Mouse (Mus musculus) neural tube, embryonic 15.5 days (tissue): ENCODE measurements around the gene Bmi1. TPM values are rescaled to one million over a fixed set of nuclear protein-coding genes. Genes with fewer than 3 reads are reported as not detected.

ENCODE experiments used
- ATAC-seq: fragments of 200-750 bp; cut with Nextera tagmentation; 2 replicates; pipeline ENCODE4 v1.8.0; 2017; ENCODE audit warnings: mild to moderate bottlenecking, moderate TSS enrichment, moderate library complexity; ENCODE audit not compliant: low FRiP score
- H3K27ac ChIP-seq: fragments of 300-500 bp; sonication (generic); replicated peaks from 2 replicates; pipeline ENCODE4 v1.5.1; 2015; ENCODE audit warnings: mild to moderate bottlenecking, inconsistent platforms
- H3K27me3 ChIP-seq: fragments of 300-500 bp; sonication (generic); replicated peaks from 2 replicates; pipeline ENCODE4 v1.6.1; 2015; ENCODE audit warnings: inconsistent platforms
- H3K36me3 ChIP-seq: fragments of 300-500 bp; sonication (generic); 2 replicates; pipeline ENCODE4 v1.6.1; 2015; ENCODE audit warnings: inconsistent platforms
- H3K4me1 ChIP-seq: fragments of 300-500 bp; sonication (generic); 2 replicates; pipeline ENCODE4 v1.6.1; 2015; ENCODE audit warnings: inconsistent platforms
- H3K4me2 ChIP-seq: fragments of 300-500 bp; sonication (generic); 2 replicates; pipeline ENCODE4 v1.6.1; 2015; ENCODE audit warnings: inconsistent platforms, mild to moderate bottlenecking, moderate library complexity
- H3K4me3 ChIP-seq: fragments of 300-500 bp; sonication (generic); replicated peaks from 2 replicates; pipeline ENCODE4 v1.5.1; 2015; ENCODE audit warnings: mild to moderate bottlenecking, inconsistent platforms
- H3K9ac ChIP-seq: fragments of 300-500 bp; sonication (generic); replicated peaks from 2 replicates; pipeline ENCODE4 v1.6.1; 2015; ENCODE audit warnings: mild to moderate bottlenecking, inconsistent platforms
- H3K9me3 ChIP-seq: fragments of 300-500 bp; sonication (generic); replicated peaks from 2 replicates; pipeline ENCODE4 v1.6.1; 2016; ENCODE audit warnings: inconsistent platforms
- WGBS: fragments of 180-500 bp; shearing (Covaris S2); methylation state at CpG from one replicate; pipeline ENCODE4 v1.1.7; 2015; ENCODE audit warnings: mixed read lengths; 5-methylcytosine and 5-hydroxymethylcytosine counted together
- polyA plus RNA-seq: library from polyadenylated mRNA; unstranded; fragments of >200 nt; fragmentation: Nextera tagmentation; extraction: Ambion mirVana; gene quantifications from 2 replicates; pipeline ENCODE4 v1.2.1, GENCODE M21; 2015

Gene Bmi1
- polyA plus RNA-seq, 1 experiment from 2014 or later = 18.1 TPM

DNA sequence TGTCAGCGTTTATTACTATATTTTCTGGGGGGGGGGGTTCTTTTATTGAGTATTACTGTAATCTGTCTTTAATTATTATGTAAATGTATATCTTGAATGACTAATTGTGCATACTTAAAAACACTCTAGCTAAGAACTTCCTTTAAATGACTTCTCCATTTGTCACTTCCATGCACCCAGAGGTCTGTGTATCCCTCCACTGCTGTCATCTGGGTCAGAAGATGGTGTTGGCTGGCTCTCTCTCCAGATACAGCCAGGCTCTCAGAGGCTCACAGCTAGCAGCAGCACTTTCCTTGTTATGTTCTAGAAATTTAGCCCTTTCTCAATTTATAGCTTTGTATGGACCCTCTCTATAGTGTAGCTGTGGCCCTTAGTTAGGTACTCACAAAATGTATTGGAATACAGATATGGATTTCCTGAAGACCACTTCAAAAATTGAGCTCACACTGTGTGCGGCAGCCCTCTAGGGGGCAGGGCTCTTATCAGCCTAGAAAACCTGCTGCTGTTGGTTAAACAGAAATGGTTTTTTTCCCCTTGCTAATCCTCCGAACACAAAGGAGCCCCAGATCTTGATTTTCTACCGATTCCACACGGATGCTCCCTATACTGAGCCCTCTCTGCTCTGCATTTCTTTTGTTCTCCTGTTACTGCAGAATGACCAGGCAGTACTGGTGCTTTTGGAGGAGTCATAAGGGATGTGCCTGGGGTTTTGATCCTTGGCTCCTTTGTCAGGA, 57.7 kb downstream of the Bmi1 start:
- no peaks in the 10 kb centered on the region for H3K27me3 ChIP-seq
- H3K9ac ChIP-seq = no peak overlapping the region
- no peaks in the 10 kb centered on the region for H3K4me1 ChIP-seq
- no peak overlapping the region for H3K27ac ChIP-seq
- no peak overlapping the region for H3K4me2 ChIP-seq
- no peaks in the 10 kb centered on the region for H3K9me3 ChIP-seq
- H3K36me3 ChIP-seq = no peaks in the 10 kb centered on the region
- no peak overlapping the region for H3K4me3 ChIP-seq
- 46% methylated on average over 5 of the region's 5 CpGs for WGBS
- no peak for ATAC-seq

Other genes starting within 250 kb of the Bmi1 start
- gene Commd3, start 4.6 kb upstream of the Bmi1 start, polyA plus RNA-seq = 192 and 193 TPM in 2 replicates
- gene Spag6, start 17.0 kb downstream of the Bmi1 start, polyA plus RNA-seq = 0.06 TPM in 1 of 2 replicates, not detected in the other